Mouse (Mus musculus): ENCODE data around the gene Syne1. TPM values are rescaled to one million over a fixed set of nuclear protein-coding genes. Genes with fewer than 3 reads are reported as not detected.

Syne1 gene
- polyA plus RNA-seq, 1 experiment from 2014 or later: 5.8 TPM

DNA sequence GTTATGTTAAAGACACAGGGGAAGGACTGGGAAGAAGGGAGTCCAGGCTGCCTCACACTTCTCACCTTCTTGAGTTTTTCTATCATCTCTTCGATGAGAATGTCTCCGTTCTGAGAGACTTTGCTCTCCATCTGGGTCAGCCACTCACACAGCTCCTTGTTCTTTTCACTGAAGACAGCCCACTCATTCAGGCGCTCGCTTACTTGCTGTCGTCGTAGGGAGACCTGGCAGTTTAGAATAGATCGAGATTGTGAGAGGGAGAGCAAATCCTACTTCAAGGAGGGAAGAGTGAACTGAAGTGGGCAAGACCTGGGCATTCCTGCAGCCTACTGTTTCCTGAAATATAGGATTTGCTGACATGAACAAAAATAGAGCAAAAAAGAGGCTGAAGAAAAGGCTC lies 475.6 kb downstream of the Syne1 start:
- no peak overlapping the region for H3K4me2 ChIP-seq (replicated peaks)
- no peaks in the 10 kb centered on the region for H3K36me3 ChIP-seq
- H3K9ac ChIP-seq: no peak overlapping the region
- no peaks in the 10 kb centered on the region for H3K27me3 ChIP-seq
- no peak overlapping the region for H3K27ac ChIP-seq
- no peaks in the 10 kb centered on the region for H3K4me1 ChIP-seq
- no peaks in the 10 kb centered on the region for H3K9me3 ChIP-seq
- H3K4me3 ChIP-seq: no peak overlapping the region
- ATAC-seq (ENCODE audit: insufficient number of reproducible peaks, insufficient read depth, low FRiP score, low TSS enrichment): no peak
- WGBS: 91% methylated on average over 7 of the region's 7 CpGs

DNA sequence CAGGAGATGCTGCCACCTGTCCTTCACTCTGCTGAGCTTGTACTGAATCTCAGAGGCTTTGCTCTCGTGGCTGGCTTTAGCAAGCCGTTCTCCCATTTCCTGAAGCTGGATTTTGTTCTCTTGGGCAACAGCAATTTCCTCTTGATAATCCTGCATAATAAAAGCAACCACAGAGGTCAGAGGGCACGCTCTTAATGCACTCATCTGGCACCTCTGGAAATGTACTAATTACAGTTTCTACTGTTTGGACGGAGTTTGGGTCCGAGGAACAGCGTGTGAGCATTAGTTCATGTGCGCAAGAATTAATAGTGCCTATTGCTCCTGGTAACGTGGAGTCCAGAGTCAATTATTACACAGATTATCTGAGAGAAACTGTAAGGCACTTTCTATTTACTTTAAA lies 479.2 kb downstream of the Syne1 start:
- WGBS: 65% methylated on average over 8 of the region's 8 CpGs
- Histone ChIP-seq H3K27ac (no peak overlapping the region), H3K36me3 (no peaks in the 10 kb centered on the region), H3K4me2 (replicated peaks) (no peak overlapping the region), H3K4me3 (no peak overlapping the region), H3K27me3 (no peaks in the 10 kb centered on the region; the same call in 1 of the 2 replicates), H3K4me1 (no peaks in the 10 kb centered on the region), H3K9ac (no peak overlapping the region), H3K9me3 (no peaks in the 10 kb centered on the region)
- ATAC-seq (ENCODE audit: insufficient number of reproducible peaks, insufficient read depth, low FRiP score, low TSS enrichment): no peak

GRCm38 (mm10) chr10:5070941-5071231 lies 480.4 kb downstream of the Syne1 start:
- Histone ChIP-seq H3K9me3 (no peaks in the 10 kb centered on the region), H3K4me3 (no peak overlapping the region), H3K9ac (no peak overlapping the region), H3K27ac (no peak overlapping the region), H3K27me3 (no peaks in the 10 kb centered on the region; the same call in 1 of the 2 replicates), H3K4me2 (replicated peaks) (no peak overlapping the region), H3K4me1 (no peaks in the 10 kb centered on the region), H3K36me3 (no peaks in the 10 kb centered on the region)
- ATAC-seq (ENCODE audit: insufficient number of reproducible peaks, insufficient read depth, low FRiP score, low TSS enrichment): 0 out of 2 replicates have a peak, but pooled peaks have one; percentile 60
- 27% methylated on average over 3 of the region's 3 CpGs for WGBS

DNA sequence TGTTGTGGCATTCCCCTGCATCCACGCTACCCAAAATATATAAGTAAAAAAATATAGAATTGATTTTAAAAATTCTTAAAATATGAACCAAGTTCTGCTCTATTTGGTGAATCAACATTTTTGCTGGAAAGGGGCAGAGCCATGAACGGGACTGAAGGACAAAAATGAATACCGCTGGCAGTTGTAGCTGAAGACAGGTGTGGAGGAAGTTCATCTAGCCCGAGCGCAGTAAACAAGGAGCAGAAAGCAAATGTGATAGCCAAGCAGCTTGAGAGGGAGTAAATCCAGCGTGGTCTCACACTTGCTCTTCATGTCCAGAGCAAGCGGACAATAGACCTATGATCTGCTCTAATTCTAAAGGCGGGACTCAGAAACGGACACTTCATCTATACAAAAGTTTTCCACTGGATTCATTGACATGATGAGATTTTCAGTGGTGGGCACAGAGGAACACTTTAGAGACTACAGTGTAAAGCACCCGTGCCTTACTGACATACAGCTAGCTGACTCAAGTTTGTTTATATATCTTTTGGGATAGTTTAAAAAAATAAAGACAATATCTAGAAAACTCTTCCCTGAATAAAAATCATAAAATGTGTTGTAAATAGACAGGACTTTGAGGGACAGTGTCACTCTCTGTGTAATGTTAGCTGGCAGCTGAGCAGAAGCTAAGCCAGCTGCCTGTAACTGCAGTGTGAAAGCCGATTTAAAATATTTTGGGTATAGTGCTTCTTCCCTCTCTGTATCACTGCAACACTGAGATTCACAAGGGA lies 480.9 kb downstream of the Syne1 start:
- no peak overlapping the region for H3K4me3 ChIP-seq
- no peak overlapping the region for H3K27ac ChIP-seq
- H3K27me3 ChIP-seq: no peaks in the 10 kb centered on the region; the same call in 1 of the 2 replicates
- ATAC-seq (ENCODE audit: insufficient number of reproducible peaks, insufficient read depth, low FRiP score, low TSS enrichment): no peak
- no peaks in the 10 kb centered on the region for H3K4me1 ChIP-seq
- WGBS: 83% methylated on average over 11 of the region's 11 CpGs
- no peak overlapping the region for H3K9ac ChIP-seq
- no peaks in the 10 kb centered on the region for H3K36me3 ChIP-seq
- no peaks in the 10 kb centered on the region for H3K9me3 ChIP-seq
- H3K4me2 ChIP-seq (replicated peaks): no peak overlapping the region

DNA sequence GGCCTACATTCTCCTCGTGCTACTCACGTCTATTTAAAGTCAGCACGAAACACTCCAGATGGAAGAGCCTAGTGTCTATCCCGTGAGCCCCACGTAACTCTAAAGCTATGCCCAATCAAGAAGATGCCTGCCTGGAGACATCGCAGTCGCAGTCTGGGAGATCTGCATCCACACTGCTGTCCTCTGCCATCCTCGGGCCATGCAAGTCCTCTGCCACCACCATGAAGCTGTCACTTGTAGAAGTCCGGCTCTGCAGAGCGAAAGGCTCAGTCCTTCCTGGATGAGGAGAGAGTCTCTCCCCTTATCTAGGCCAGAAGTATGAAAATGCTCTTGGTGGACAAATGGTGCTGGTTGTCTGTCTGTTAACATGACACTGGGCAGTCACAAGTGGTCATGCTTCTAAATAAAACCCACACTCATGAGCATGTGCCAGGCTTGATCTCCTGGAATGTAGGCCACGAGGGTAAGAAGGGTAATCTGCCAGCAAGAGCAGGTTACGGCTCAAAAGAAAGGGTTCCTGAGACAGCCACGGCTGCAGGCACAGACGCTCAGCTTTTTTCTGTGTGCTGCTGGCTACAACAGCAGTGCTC lies 482.5 kb downstream of the Syne1 start, which contains the start of gene Gm10097:
TSS of gene Gm10097 (plus strand) at position 517 of the 590 bp plus-strand sequence.
- H3K36me3 ChIP-seq: no peaks in the 10 kb centered on the region
- H3K9me3 ChIP-seq: no peaks in the 10 kb centered on the region
- H3K27me3 ChIP-seq: no peaks in the 10 kb centered on the region; the same call in 1 of the 2 replicates
- WGBS: 83% methylated on average over 14 of the region's 14 CpGs
- H3K4me3 ChIP-seq: no peak within 1 kb of the TSS
- H3K9ac ChIP-seq: no peak within 1 kb of the TSS
- H3K4me1 ChIP-seq: no peaks in the 10 kb centered on the region
- ATAC-seq (ENCODE audit: insufficient number of reproducible peaks, insufficient read depth, low FRiP score, low TSS enrichment): no peak
- H3K4me2 ChIP-seq (replicated peaks): no peak within 1 kb of the TSS
- no peak within 1 kb of the TSS for H3K27ac ChIP-seq

GRCm38 (mm10) chr10:5067113-5067512 lies 484.2 kb downstream of the Syne1 start:
- no peak overlapping the region for H3K4me2 ChIP-seq (replicated peaks)
- no peaks in the 10 kb centered on the region for H3K4me1 ChIP-seq
- no peak overlapping the region for H3K27ac ChIP-seq
- H3K27me3 ChIP-seq: no peaks in the 10 kb centered on the region; the same call in 1 of the 2 replicates
- no peak overlapping the region for H3K9ac ChIP-seq
- no peak overlapping the region for H3K4me3 ChIP-seq
- H3K9me3 ChIP-seq: no peaks in the 10 kb centered on the region
- 86% methylated on average over 3 of the region's 3 CpGs for WGBS
- no peaks in the 10 kb centered on the region for H3K36me3 ChIP-seq
- ATAC-seq (ENCODE audit: insufficient number of reproducible peaks, insufficient read depth, low FRiP score, low TSS enrichment): no peak

GRCm38 (mm10) chr10:5059983-5060382 lies 491.3 kb downstream of the Syne1 start:
- H3K4me3 ChIP-seq: no peak overlapping the region
- H3K27ac ChIP-seq: no peak overlapping the region
- H3K4me1 ChIP-seq: no peaks in the 10 kb centered on the region
- H3K9me3 ChIP-seq: no peaks in the 10 kb centered on the region
- 0 out of 2 replicates have a peak, but pooled peaks cover 4% of the 10 kb centered on the region for H3K36me3 ChIP-seq
- H3K9ac ChIP-seq: no peak overlapping the region
- no peaks in the 10 kb centered on the region for H3K27me3 ChIP-seq
- WGBS: 89% methylated on average over 2 of the region's 2 CpGs
- ATAC-seq (ENCODE audit: insufficient number of reproducible peaks, insufficient read depth, low FRiP score, low TSS enrichment): no peak
- H3K4me2 ChIP-seq (replicated peaks): no peak overlapping the region

- H3K9ac ChIP-seq: no peak overlapping the region
- no peak for ATAC-seq (ENCODE audit: insufficient number of reproducible peaks, insufficient read depth, low FRiP score, low TSS enrichment)
- H3K4me3 ChIP-seq: no peak overlapping the region
- H3K27ac ChIP-seq: no peak overlapping the region
- WGBS: 77% methylated on average over 2 of the region's 2 CpGs
- no peaks in the 10 kb centered on the region for H3K9me3 ChIP-seq
- no peaks in the 10 kb centered on the region for H3K27me3 ChIP-seq
- no peak overlapping the region for H3K4me2 ChIP-seq (replicated peaks)
- H3K4me1 ChIP-seq: no peaks in the 10 kb centered on the region
- H3K36me3 ChIP-seq: 0 out of 2 replicates have a peak, but pooled peaks cover 4% of the 10 kb centered on the region
Measured at GRCm38 (mm10) chr10:5058876-5059275, 492.4 kb downstream of the Syne1 start.

DNA sequence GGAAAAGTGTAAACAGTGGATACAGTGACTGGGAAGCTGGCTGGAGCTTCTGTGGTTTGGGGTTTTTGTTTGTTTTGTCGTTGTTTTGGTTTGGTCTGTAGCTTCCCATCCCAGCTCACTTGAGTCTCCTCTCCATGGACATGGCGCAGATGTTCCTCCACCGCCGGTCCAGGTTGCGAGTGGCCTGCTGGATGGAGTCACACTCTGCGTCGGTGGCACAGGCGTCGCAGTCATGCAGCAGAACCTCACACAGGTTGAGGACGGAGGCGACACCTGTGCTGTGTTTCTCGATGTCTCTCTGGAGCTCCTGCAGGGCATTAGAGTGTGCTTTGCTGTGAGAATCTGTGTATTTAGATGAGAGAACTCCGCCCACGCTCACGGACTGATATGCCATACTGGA lies 493.6 kb downstream of the Syne1 start:
- no peak for ATAC-seq (ENCODE audit: insufficient number of reproducible peaks, insufficient read depth, low FRiP score, low TSS enrichment)
- Histone ChIP-seq H3K4me3 (no peak overlapping the region), H3K27me3 (no peaks in the 10 kb centered on the region), H3K27ac (no peak overlapping the region), H3K4me1 (no peaks in the 10 kb centered on the region), H3K9ac (no peak overlapping the region), H3K4me2 (replicated peaks) (no peak overlapping the region), H3K36me3 (0 out of 2 replicates have a peak, but pooled peaks cover 4% of the 10 kb centered on the region), H3K9me3 (no peaks in the 10 kb centered on the region)
- 94% methylated on average over 15 of the region's 15 CpGs for WGBS

DNA sequence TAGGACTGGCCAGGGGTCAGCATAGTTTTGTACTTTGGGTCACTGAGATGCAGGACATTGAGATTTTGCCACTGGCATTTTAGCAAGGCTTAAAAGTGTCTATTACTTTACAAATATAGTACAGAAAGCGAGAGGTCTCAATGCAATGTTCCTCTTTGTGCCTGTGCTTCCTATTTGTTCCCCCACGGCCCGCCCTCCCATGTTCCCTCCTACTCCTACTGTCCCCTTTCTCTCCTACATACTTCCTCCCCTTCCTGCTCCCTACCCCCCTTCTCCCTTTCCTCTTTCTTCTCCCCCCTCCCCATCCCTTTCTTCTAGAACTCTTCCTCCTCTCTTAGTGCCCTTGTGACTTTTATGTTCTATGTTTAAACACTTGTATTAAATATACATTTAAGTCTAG lies 494.3 kb downstream of the Syne1 start:
- Histone ChIP-seq H3K4me3 (no peak overlapping the region), H3K36me3 (0 out of 2 replicates have a peak, but pooled peaks cover 4% of the 10 kb centered on the region), H3K9ac (no peak overlapping the region), H3K27ac (no peak overlapping the region), H3K9me3 (no peaks in the 10 kb centered on the region), H3K4me2 (replicated peaks) (no peak overlapping the region), H3K27me3 (no peaks in the 10 kb centered on the region), H3K4me1 (no peaks in the 10 kb centered on the region)
- ATAC-seq (ENCODE audit: insufficient number of reproducible peaks, insufficient read depth, low FRiP score, low TSS enrichment): no peak
- 79% methylated on average over 3 of the region's 3 CpGs for WGBS

GRCm38 (mm10) chr10:5056243-5056735 lies 495.0 kb downstream of the Syne1 start:
- Histone ChIP-seq H3K4me2 (replicated peaks) (no peak overlapping the region), H3K9me3 (no peaks in the 10 kb centered on the region), H3K9ac (no peak overlapping the region), H3K27me3 (no peaks in the 10 kb centered on the region), H3K4me1 (no peaks in the 10 kb centered on the region), H3K27ac (no peak overlapping the region), H3K36me3 (0 out of 2 replicates have a peak, but pooled peaks cover 4% of the 10 kb centered on the region), H3K4me3 (no peak overlapping the region)
- no peak for ATAC-seq (ENCODE audit: insufficient number of reproducible peaks, insufficient read depth, low FRiP score, low TSS enrichment)
- WGBS: 70% methylated on average over 10 of the region's 10 CpGs

GRCm38 (mm10) chr10:5045671-5046070 lies 505.6 kb downstream of the Syne1 start:
- 80% methylated on average over 5 of the region's 5 CpGs for WGBS
- ATAC-seq (ENCODE audit: insufficient number of reproducible peaks, insufficient read depth, low FRiP score, low TSS enrichment): no peak
- no peak overlapping the region for H3K4me2 ChIP-seq (replicated peaks)

More at GRCm38 (mm10) chr10:5045671-5046070, 505.6 kb downstream of the Syne1 start:
- no peaks in the 10 kb centered on the region for H3K9me3 ChIP-seq
- H3K9ac ChIP-seq: no peak overlapping the region
- H3K27ac ChIP-seq: no peak overlapping the region
- H3K27me3 ChIP-seq: no peaks in the 10 kb centered on the region
- H3K36me3 ChIP-seq: peaks cover 18% of the 10 kb centered on the region; the same call in 1 of the 2 replicates
- no peak overlapping the region for H3K4me3 ChIP-seq
- H3K4me1 ChIP-seq: no peaks in the 10 kb centered on the region
